Mouse (Mus musculus) myocyte (in vitro differentiated cells): Measurements from ENCODE around the gene Rexo1. TPM values are rescaled to one million over a fixed set of nuclear protein-coding genes. Genes with fewer than 3 reads are reported as not detected.

Experiments used
- H3K27me3 ChIP-seq: one replicate; pipeline ENCODE4 v1.6.1; 2011; ENCODE audit not compliant: control insufficient read depth, insufficient read depth, insufficient read length
- H3K36me3 ChIP-seq: one replicate; pipeline ENCODE4 v1.6.1; 2011; ENCODE audit not compliant: control insufficient read depth, insufficient read depth
- H3K4me2 ChIP-seq: one replicate; pipeline ENCODE4 v1.6.1; 2011; ENCODE audit warnings: low read depth, control low read depth
- H3K4me3 ChIP-seq: one replicate; pipeline ENCODE4 v1.5.1; 2011; ENCODE audit warnings: mild to moderate bottlenecking, control low read depth, moderate library complexity
- H3K79me2 ChIP-seq: one replicate; pipeline ENCODE4 v1.6.1; 2011; ENCODE audit not compliant: control insufficient read depth, insufficient read depth
- H3ac ChIP-seq: one replicate; pipeline ENCODE4 v1.6.1; 2011; ENCODE audit not compliant: control insufficient read depth, insufficient read length
- CEBPB ChIP-seq: IDR thresholded peaks from 2 replicates; pipeline ENCODE4 v1.6.1; 2011; ENCODE audit warnings: mild to moderate bottlenecking, moderate library complexity; ENCODE audit not compliant: poor library complexity, insufficient read depth, severe bottlenecking
- E2F4 ChIP-seq: IDR thresholded peaks from one replicate; pipeline ENCODE4 v1.6.1; 2011; ENCODE audit warnings: mild to moderate bottlenecking, control low read depth, moderate library complexity; ENCODE audit not compliant: insufficient read depth
- MAX ChIP-seq: IDR thresholded peaks from one replicate; pipeline ENCODE4 v1.6.1; 2011; ENCODE audit warnings: low read depth, mild to moderate bottlenecking, control low read depth
- MYOD1 ChIP-seq, 3 experiments: IDR thresholded peaks; one replicate each; pipeline ENCODE4 v1.6.1; 2011; ENCODE audit warnings: control low read depth in 2 of 3, low read depth in 2 of 3, mild to moderate bottlenecking in 2 of 3, moderate library complexity in 1 of 3; ENCODE audit not compliant: insufficient read length in 2 of 3, control insufficient read depth in 1 of 3
- MYOG ChIP-seq, 3 experiments: IDR thresholded peaks; one replicate each; pipeline ENCODE4 v1.6.1; 2011; ENCODE audit warnings: control low read depth in 2 of 3, low read depth in 2 of 3, mild to moderate bottlenecking in 2 of 3; ENCODE audit not compliant: insufficient read length in 2 of 3, control insufficient read depth in 1 of 3, insufficient read depth in 1 of 3
- POLR2A ChIP-seq: IDR thresholded peaks from one replicate; pipeline ENCODE4 v1.6.1; 2011; ENCODE audit warnings: low read depth, mild to moderate bottlenecking, control low read depth, moderate library complexity; ENCODE audit not compliant: insufficient read length
- POLR2AphosphoS2 ChIP-seq: IDR thresholded peaks from one replicate; pipeline ENCODE4 v1.6.1; 2011; ENCODE audit warnings: low read depth, control low read depth; ENCODE audit not compliant: insufficient read length
- REST ChIP-seq: IDR thresholded peaks from one replicate; pipeline ENCODE4 v1.6.1; 2011; ENCODE audit warnings: mild to moderate bottlenecking, control low read depth, moderate library complexity; ENCODE audit not compliant: insufficient read depth, insufficient read length
- SRF ChIP-seq: IDR thresholded peaks from one replicate; pipeline ENCODE4 v1.6.1; 2011; ENCODE audit warnings: low read depth; ENCODE audit not compliant: control insufficient read depth, insufficient read length
- TCF12 ChIP-seq: IDR thresholded peaks from one replicate; pipeline ENCODE4 v1.6.1; 2011; ENCODE audit warnings: mild to moderate bottlenecking, control low read depth; ENCODE audit not compliant: poor library complexity, insufficient read depth, severe bottlenecking
- TCF3 ChIP-seq: IDR thresholded peaks from one replicate; pipeline ENCODE4 v1.6.1; 2011; ENCODE audit warnings: low read depth, control low read depth; ENCODE audit not compliant: insufficient read length
- USF1 ChIP-seq: IDR thresholded peaks from one replicate; pipeline ENCODE4 v1.6.1; 2011; ENCODE audit warnings: low read depth, mild to moderate bottlenecking, control low read depth, moderate library complexity
- polyA plus RNA-seq: library from polyadenylated mRNA; unstranded; fragments of >200 nt; fragmentation: generic; extraction: Trizol; gene quantifications from one replicate; pipeline ENCODE4 v1.2.1, GENCODE M21; 2012; ENCODE audit warnings: missing spikeins

Gene Rexo1
- polyA plus RNA-seq, 1 experiment, result 18.8 TPM

DNA sequence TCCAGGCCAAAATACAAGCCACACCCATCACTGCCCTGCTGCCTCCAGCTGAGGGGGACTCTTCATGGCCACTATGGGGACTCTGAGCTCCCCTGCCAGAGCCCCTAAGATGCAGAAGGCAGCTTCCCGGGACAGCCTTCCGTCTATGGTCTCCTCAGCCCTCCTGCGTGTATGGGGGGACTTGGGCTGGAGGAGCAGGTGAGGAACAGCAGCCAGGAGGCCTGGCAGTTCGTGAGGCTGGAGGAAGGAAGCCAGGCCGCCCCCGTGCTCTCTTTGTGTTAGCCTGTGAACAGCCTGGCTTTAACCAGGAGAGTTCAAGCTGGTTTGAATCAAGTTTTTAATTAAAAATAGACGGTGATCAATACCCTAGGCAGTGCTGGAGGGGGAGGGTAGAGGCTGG, 59.1 kb downstream of the Rexo1 start:
- Histone ChIP-seq H3K36me3 (no peaks in the 10 kb centered on the region), H3K4me2 (no peak overlapping the region), H3ac (no peak overlapping the region), H3K27me3 (peaks cover 62% of the 10 kb centered on the region), H3K4me3 (no peak overlapping the region), H3K79me2 (no peaks in the 10 kb centered on the region)
- TF ChIP-seq TCF3 (no peak), REST (no peak), POLR2AphosphoS2 (no peak), POLR2A (no peak), TCF12 (no peak), CEBPB (no peak), MYOG (IDR thresholded peaks at IDR 0.05; ENCODE audit: control insufficient read depth in 1 of 3, insufficient read depth in 1 of 3, insufficient read length in 2 of 3, low read depth in 2 of 3) (no peak), USF1 (no peak), MYOD1 (IDR thresholded peaks at IDR 0.05; ENCODE audit: control insufficient read depth in 1 of 3, insufficient read length in 2 of 3, low read depth in 2 of 3) (no peak), SRF (no peak), E2F4 (no peak), MAX (no peak)

DNA sequence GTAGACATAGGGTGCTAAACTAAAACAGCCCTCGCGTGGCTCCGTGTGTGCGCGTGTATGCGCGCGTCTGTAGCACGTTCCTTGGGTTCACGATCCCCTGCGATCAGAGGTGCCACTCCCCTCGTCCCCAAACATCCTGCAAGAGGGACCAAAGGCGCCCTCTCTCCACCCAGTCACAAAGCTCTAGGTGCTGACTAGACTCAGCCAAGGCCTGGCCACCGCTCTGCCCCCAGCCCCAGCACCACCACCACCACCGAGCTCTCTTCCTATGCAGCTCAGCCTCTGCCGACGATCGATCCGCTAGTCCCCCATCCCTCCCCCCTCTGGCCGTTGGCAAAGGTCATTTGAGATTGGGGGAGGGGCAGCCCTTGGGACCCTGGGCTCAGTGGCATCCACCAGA, 64.9 kb downstream of the Rexo1 start:
- Histone ChIP-seq H3K4me3 (no peak overlapping the region), H3K79me2 (no peaks in the 10 kb centered on the region), H3K36me3 (no peaks in the 10 kb centered on the region), H3K27me3 (peaks cover 96% of the 10 kb centered on the region), H3K4me2 (no peak overlapping the region), H3ac (no peak overlapping the region)
- TF ChIP-seq POLR2A (no peak), REST (no peak), MYOD1 (IDR thresholded peaks at IDR 0.05; ENCODE audit: control insufficient read depth in 1 of 3, insufficient read length in 2 of 3, low read depth in 2 of 3) (no peak), MAX (no peak)

DNA sequence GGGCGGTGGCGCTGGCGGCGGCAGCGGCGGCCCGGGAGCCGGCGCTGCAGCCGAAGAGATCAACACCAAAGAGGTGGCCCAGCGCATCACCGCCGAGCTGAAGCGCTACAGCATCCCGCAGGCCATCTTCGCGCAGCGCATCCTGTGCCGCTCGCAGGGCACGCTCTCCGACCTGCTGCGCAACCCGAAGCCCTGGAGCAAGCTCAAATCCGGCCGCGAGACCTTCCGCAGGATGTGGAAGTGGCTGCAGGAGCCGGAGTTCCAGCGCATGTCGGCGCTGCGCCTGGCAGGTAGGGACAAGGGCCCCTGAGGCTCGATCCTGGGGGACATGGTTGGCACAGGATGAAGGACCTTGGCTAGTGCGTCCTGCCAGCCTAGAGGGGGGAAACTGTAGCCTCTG, 65.5 kb downstream of the Rexo1 start:
- Histone ChIP-seq H3K36me3 (no peaks in the 10 kb centered on the region), H3K79me2 (no peaks in the 10 kb centered on the region), H3ac (no peak overlapping the region), H3K4me3 (no peak overlapping the region), H3K4me2 (no peak overlapping the region), H3K27me3 (peaks cover 96% of the 10 kb centered on the region)
- no peak for TF ChIP-seq TCF3
- no peak for TF ChIP-seq MAX
- TF ChIP-seq REST, result no peak
- no peak for TF ChIP-seq USF1
- no peak for TF ChIP-seq MYOD1 (IDR thresholded peaks at IDR 0.05; ENCODE audit: control insufficient read depth in 1 of 3, insufficient read length in 2 of 3, low read depth in 2 of 3)
- TF ChIP-seq MYOG (IDR thresholded peaks at IDR 0.05; ENCODE audit: control insufficient read depth in 1 of 3, insufficient read depth in 1 of 3, insufficient read length in 2 of 3, low read depth in 2 of 3), result no peak
- no peak for TF ChIP-seq POLR2A
- no peak for TF ChIP-seq TCF12
- TF ChIP-seq E2F4, result no peak
- no peak for TF ChIP-seq SRF
- no peak for TF ChIP-seq POLR2AphosphoS2
- TF ChIP-seq CEBPB, result no peak

DNA sequence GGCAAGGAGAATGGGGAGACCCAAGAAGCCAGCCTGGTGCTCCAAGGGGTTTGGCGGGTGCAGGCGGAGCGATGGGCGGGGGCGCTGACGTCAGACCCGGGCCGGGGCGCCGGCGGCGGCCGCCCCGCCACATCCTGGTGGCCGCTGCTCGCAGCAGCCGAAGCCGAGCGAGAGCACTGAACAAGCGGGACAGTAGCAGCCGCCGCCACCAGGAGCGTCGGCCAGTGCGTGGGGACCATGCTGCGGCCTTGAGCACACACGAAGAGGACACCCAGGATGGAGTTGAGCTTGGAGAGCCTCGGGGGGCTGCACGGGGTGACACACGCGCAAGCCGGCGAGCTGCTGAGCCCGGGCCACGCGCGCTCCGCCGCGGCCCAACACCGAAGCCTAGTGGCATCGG, 66.6 kb downstream of the Rexo1 start, which contains the start of gene Onecut3:
TSS of gene Onecut3 (plus strand) at position 104 of the 400 bp plus-strand sequence.
- no peaks in the 10 kb centered on the region for H3K79me2 ChIP-seq
- H3K27me3 ChIP-seq, result peaks cover 96% of the 10 kb centered on the region
- H3K4me2 ChIP-seq, result peak within 1 kb of the TSS; percentile 50
- H3ac ChIP-seq, result no peak within 1 kb of the TSS
- no peak for TF ChIP-seq USF1
- TF ChIP-seq SRF, result no peak
- no peak for TF ChIP-seq MYOG (IDR thresholded peaks at IDR 0.05; ENCODE audit: control insufficient read depth in 1 of 3, insufficient read depth in 1 of 3, insufficient read length in 2 of 3, low read depth in 2 of 3)
- TF ChIP-seq POLR2AphosphoS2, result no peak
- no peak for TF ChIP-seq CEBPB
- no peak for TF ChIP-seq POLR2A
- no peak for TF ChIP-seq TCF3
- no peak for TF ChIP-seq TCF12
- no peak for TF ChIP-seq MYOD1 (IDR thresholded peaks at IDR 0.05; ENCODE audit: control insufficient read depth in 1 of 3, insufficient read length in 2 of 3, low read depth in 2 of 3)
- TF ChIP-seq E2F4, result no peak
- no peak for TF ChIP-seq REST
- TF ChIP-seq MAX, result no peak
- no peaks in the 10 kb centered on the region for H3K36me3 ChIP-seq
- no peak within 1 kb of the TSS for H3K4me3 ChIP-seq

Other genes with a start within 250 kb of the Rexo1 start
- 44.0 TPM for gene 2310011J03Rik, start 241.0 kb downstream of the Rexo1 start, polyA plus RNA-seq
- 2.1 TPM for gene Pcsk4, start 232.1 kb downstream of the Rexo1 start, polyA plus RNA-seq
- 25.7 TPM for gene Reep6, start 231.6 kb downstream of the Rexo1 start, polyA plus RNA-seq
- gene Adamtsl5, start 213.1 kb downstream of the Rexo1 start, polyA plus RNA-seq, result 57.8 TPM
- gene Plk5, start 205.1 kb downstream of the Rexo1 start, polyA plus RNA-seq, result 0.05 TPM
- 29.6 TPM for gene Mex3d, start 173.9 kb downstream of the Rexo1 start, polyA plus RNA-seq
- gene Mbd3, start 162.0 kb downstream of the Rexo1 start, polyA plus RNA-seq, result 190 TPM
- 1,247 TPM for gene Uqcr11, start 154.7 kb downstream of the Rexo1 start, polyA plus RNA-seq
- 67.5 TPM for gene Tcf3, start 127.9 kb downstream of the Rexo1 start, polyA plus RNA-seq
- gene Onecut3, start 66.7 kb downstream of the Rexo1 start, polyA plus RNA-seq, result not detected
- gene Atp8b3, start 22.4 kb downstream of the Rexo1 start, polyA plus RNA-seq, result 0.08 TPM
- 16.0 TPM for gene Klf16, start 15.8 kb upstream of the Rexo1 start, polyA plus RNA-seq
- 111 TPM for gene Abhd17a, start 28.8 kb upstream of the Rexo1 start, polyA plus RNA-seq
- gene Scamp4, start 41.3 kb upstream of the Rexo1 start, polyA plus RNA-seq, result 141 TPM
- 5.7 TPM for gene Adat3, start 41.3 kb upstream of the Rexo1 start, polyA plus RNA-seq
- gene Gm49322, start 44.5 kb upstream of the Rexo1 start, polyA plus RNA-seq, result 1.0 TPM
- 178 TPM for gene Csnk1g2, start 61.3 kb upstream of the Rexo1 start, polyA plus RNA-seq
- gene Btbd2, start 95.5 kb upstream of the Rexo1 start, polyA plus RNA-seq, result 55.9 TPM
- gene Mknk2, start 116.6 kb upstream of the Rexo1 start, polyA plus RNA-seq, result 119 TPM
- gene Mob3a, start 140.4 kb upstream of the Rexo1 start, polyA plus RNA-seq, result 25.1 TPM
- gene Izumo4, start 140.6 kb upstream of the Rexo1 start, polyA plus RNA-seq, result 1.9 TPM
- gene Ap3d1, start 180.7 kb upstream of the Rexo1 start, polyA plus RNA-seq, result 68.0 TPM
- 20.6 TPM for gene Dot1l, start 193.6 kb upstream of the Rexo1 start, polyA plus RNA-seq
- gene Sf3a2, start 236.6 kb upstream of the Rexo1 start, polyA plus RNA-seq, result 93.1 TPM
- gene Plekhj1, start 237.1 kb upstream of the Rexo1 start, polyA plus RNA-seq, result 69.6 TPM
- 0.76 TPM for gene Amh, start 243.7 kb upstream of the Rexo1 start, polyA plus RNA-seq